Mouse (Mus musculus) retina, postnatal 1 day (tissue): ENCODE data around the gene Aph1c.
A peak's percentile ranks its signal among the peaks of the same experiment; 100 is the strongest.
"Not testable (repeated sequence)": the region's sequence is repeated elsewhere in the genome, so short reads cannot be mapped to it uniquely, and the experiment has no call there.

Experiments used
- DNase-seq: peaks from one replicate; pipeline ENCODE4 v3.0.0-alpha.2; 2012

Aph1c gene

GRCm38 (mm10) chr9:66832366-66832908 is 2.1 kb downstream of the Aph1c start:
- DNase-seq = no peak

- DNase-seq = peak; percentile 74
Observed at GRCm38 (mm10) chr9:66825990-66826389, 8.5 kb downstream of the Aph1c start.

GRCm38 (mm10) chr9:66822255-66822654 is 12.3 kb downstream of the Aph1c start:
- not testable (repeated sequence) for DNase-seq

GRCm38 (mm10) chr9:66820996-66821395 is 13.5 kb downstream of the Aph1c start:
- DNase-seq = no peak

GRCm38 (mm10) chr9:66813392-66813791 is 21.1 kb downstream of the Aph1c start:
- peak; percentile 42 for DNase-seq

GRCm38 (mm10) chr9:66805951-66806350 is 28.6 kb downstream of the Aph1c start:
- DNase-seq = peak; percentile 47

- no peak for DNase-seq
Observed at GRCm38 (mm10) chr9:66801947-66802346, 32.6 kb downstream of the Aph1c start.

- no peak for DNase-seq
Observed at GRCm38 (mm10) chr9:66796739-66797138, 37.8 kb downstream of the Aph1c start, which contains the start of gene Gm10647. TSS of gene Gm10647 (plus strand) at chr9:66797039.

- peak; percentile 98 for DNase-seq
Observed at GRCm38 (mm10) chr9:66795464-66796324, 38.8 kb downstream of the Aph1c start, which contains the start of gene Aph1b. TSS of gene Aph1b (minus strand) at chr9:66795490.

GRCm38 (mm10) chr9:66794629-66795463 is 39.7 kb downstream of the Aph1c start:
- no peak for DNase-seq

- peak; percentile 76 for DNase-seq
Observed at GRCm38 (mm10) chr9:66787821-66788220, 46.7 kb downstream of the Aph1c start.

- not testable (repeated sequence) for DNase-seq
Observed at GRCm38 (mm10) chr9:66784552-66784951, 50.0 kb downstream of the Aph1c start.

- no peak for DNase-seq
Observed at GRCm38 (mm10) chr9:66770701-66771100, 63.8 kb downstream of the Aph1c start.

- DNase-seq = no peak
Observed at GRCm38 (mm10) chr9:66769275-66769674, 65.3 kb downstream of the Aph1c start.

GRCm38 (mm10) chr9:66768721-66769120 is 65.8 kb downstream of the Aph1c start:
- no peak for DNase-seq
